ENCODE assay signal across 8 mouse cellular contexts in genomic region chr19:37955425-37956001, GRCm38 (mm10).
DNase-seq lines count a peak whose midpoint lies in the region; ATAC-seq and TF ChIP-seq lines count a peak whose summit lies in the region.

No protein-coding gene starts in this region.

- WGBS in forebrain, embryonic 11.5 days = 39% methylated on average over 7 of the region's 7 CpGs
- 34% methylated on average over 7 of the region's 7 CpGs for WGBS in lung, embryonic 15.5 days

- H3K4me1 ChIP-seq in E14TG2a.4 (replicated peaks; ENCODE audit: low read depth, low read length) = peaks cover 24% of the 10 kb centered on the region
- no peaks in the 10 kb centered on the region for H3K4me1 ChIP-seq in forebrain, embryonic 11.5 days (replicated peaks; ENCODE audit: control insufficient read depth, insufficient read depth, low read length)
- H3K4me1 ChIP-seq in lung, embryonic 15.5 days = 0 out of 2 replicates have a peak, but pooled peaks cover 8% of the 10 kb centered on the region

- no peaks in the 10 kb centered on the region for H3K27me3 ChIP-seq in E14TG2a.4 (ENCODE audit: insufficient read depth, low read length)
- no peaks in the 10 kb centered on the region for H3K27me3 ChIP-seq in forebrain, embryonic 11.5 days (ENCODE audit: control insufficient read depth, insufficient read depth, low read length)
- no peaks in the 10 kb centered on the region for H3K27me3 ChIP-seq in lung, embryonic 15.5 days

- no peak overlapping the region for H3K9ac ChIP-seq in forebrain, embryonic 11.5 days (ENCODE audit: low read length)
- H3K9ac ChIP-seq in lung, embryonic 15.5 days = no peak overlapping the region

- peaks cover 35% of the 10 kb centered on the region for H3K36me3 ChIP-seq in E14TG2a.4 (ENCODE audit: insufficient read depth, low read length)
- no peaks in the 10 kb centered on the region for H3K36me3 ChIP-seq in forebrain, embryonic 11.5 days (ENCODE audit: control insufficient read depth, insufficient read depth, low read length)
- peaks cover 19% of the 10 kb centered on the region for H3K36me3 ChIP-seq in lung, embryonic 15.5 days

- intact Hi-C loops in heart, postnatal 14 days (cut with DNase I) = loop anchor here (1.0 to 5.0 kb wide), 4 partner anchors 47 to 397 kb away; partner anchors contain the start of gene Myof

- H3K4me3 ChIP-seq in E14TG2a.4 (replicated peaks; ENCODE audit: low read length) = no peak overlapping the region
- H3K4me3 ChIP-seq in forebrain, embryonic 11.5 days (ENCODE audit: low read depth, low read length) = no peak overlapping the region
- no peak overlapping the region for H3K4me3 ChIP-seq in lung, embryonic 15.5 days

- DNase-seq in brain, embryonic 18.5 days (ENCODE audit: low read depth, low spot score) = peak; percentile 47
- peak; percentile 76 for DNase-seq in forebrain, embryonic 11.5 days (ENCODE audit: low spot score)
- peak; percentile 67 to 85 for DNase-seq in heart, postnatal 14 days
- DNase-seq in layer of hippocampus, adult 11-12 months (ENCODE audit: low spot score) = peak; percentile 80
- peak; percentile 45 for DNase-seq in ovary, postnatal 10 days (ENCODE audit: low spot score)
- DNase-seq in thymus, postnatal 0 days (ENCODE audit: low spot score) = peak; percentile 71

- TF ChIP-seq CTCF in E14TG2a.4 (conservative IDR thresholded peaks at IDR 0.05; ENCODE audit: low read length) = peak; percentile 74

- ATAC-seq in forebrain, embryonic 11.5 days (replicated peaks; ENCODE audit: low FRiP score) = peak; percentile 42; the same call in 1 of the 2 replicates
- ATAC-seq in lung, embryonic 15.5 days (ENCODE audit: borderline replicate concordance, extremely low read depth, low FRiP score, low TSS enrichment) = peak; percentile 72

- H3K9me3 ChIP-seq in E14TG2a.4 (ENCODE audit: low read length) = no peaks in the 10 kb centered on the region
- H3K9me3 ChIP-seq in forebrain, embryonic 11.5 days (ENCODE audit: control insufficient read depth, low read length) = no peaks in the 10 kb centered on the region
- H3K9me3 ChIP-seq in lung, embryonic 15.5 days = no peaks in the 10 kb centered on the region

- no peak overlapping the region for H3K27ac ChIP-seq in forebrain, embryonic 11.5 days (ENCODE audit: low read depth, low read length)
- H3K27ac ChIP-seq in lung, embryonic 15.5 days = peak overlapping the region; percentile 53; the same call in 1 of the 2 replicates

- no peak overlapping the region for H3K4me2 ChIP-seq in forebrain, embryonic 11.5 days (ENCODE audit: low read depth, low read length, severe bottlenecking)
- no peak overlapping the region for H3K4me2 ChIP-seq in lung, embryonic 15.5 days
